Mouse (Mus musculus) lung, adult 2 months (tissue): Measurements from ENCODE around the gene Nrm.

Experiments used
- CTCF ChIP-seq: fragments of 200-500 bp; IDR thresholded peaks from 2 replicates; pipeline ENCODE4 v1.5.1; 2011; ENCODE audit warnings: mild to moderate bottlenecking, low read length, control low read depth; ENCODE audit not compliant: insufficient read depth
- POLR2A ChIP-seq: fragments of 200-500 bp; IDR thresholded peaks from 2 replicates; pipeline ENCODE4 v1.6.1; 2011; ENCODE audit warnings: low read depth, mild to moderate bottlenecking, control low read depth, low read length, borderline replicate concordance; ENCODE audit errors: extremely low read depth

- TF ChIP-seq CTCF (no peak), POLR2A (no peak)
These were observed 46.4 kb upstream of the Nrm start for GRCm38 (mm10) chr17:35814678-35815077.
